Mouse (Mus musculus): ENCODE data around the gene Nop10.

GRCm38 (mm10) chr2:112215977-112216376 lies 45.7 kb upstream of the Nop10 start:
- TF ChIP-seq CTCF (IDR thresholded peaks at IDR 0.05; ENCODE audit: extremely low read depth, insufficient read depth, insufficient read length, insufficient replicate concordance) (no peak), POLR2A (IDR thresholded peaks at IDR 0.05; ENCODE audit: low read depth, low read length) (no peak)
